9 mouse cellular contexts compared by ENCODE assay signal in the genomic region with DNA sequence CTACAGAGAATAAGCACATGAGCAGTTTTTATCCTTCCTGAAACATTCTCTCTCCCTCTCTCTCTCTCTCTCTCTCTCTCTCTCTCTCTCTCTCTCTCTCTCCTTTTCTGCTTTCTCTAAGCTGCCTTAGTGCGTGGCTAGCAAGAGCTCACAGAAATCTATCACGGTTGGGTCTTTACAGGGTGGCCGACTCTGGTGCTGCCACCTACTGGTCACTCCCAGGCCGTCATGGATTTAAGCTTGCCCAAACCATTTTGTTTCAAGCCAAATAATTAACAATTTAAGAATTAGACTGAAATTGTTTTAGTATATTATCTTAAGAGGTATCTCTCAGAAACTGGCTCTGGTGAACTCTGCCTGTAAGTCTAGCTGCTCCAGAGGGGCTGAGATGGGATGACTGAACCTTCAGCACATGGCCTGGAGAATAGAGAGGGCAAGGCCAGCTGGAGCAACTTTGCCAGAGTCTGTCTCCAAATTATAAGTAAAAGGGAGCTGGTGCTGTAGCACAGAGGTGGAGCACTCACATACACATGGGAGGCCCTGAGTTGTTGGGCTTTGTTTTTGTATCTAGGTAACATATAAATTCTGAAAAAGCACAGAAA. TPM values are rescaled to one million over a fixed set of nuclear protein-coding genes. Genes with fewer than 3 reads are reported as not detected.
A peak's percentile ranks its signal among the peaks of the same experiment; 100 is the strongest.
DNase-seq lines count a peak whose midpoint lies in the region; ATAC-seq and TF ChIP-seq lines count a peak whose summit lies in the region.
"Had no signal": no experiment of that assay in that cellular context is flagged by ENCODE, and none has a peak within 500 bp of the region (broad histone marks: within the 10 kb centered on the region; RNA-seq: fewer than 3 reads in every experiment).

No protein-coding gene starts in this region.

- H3K4me3 ChIP-seq in testis, adult 2 months (ENCODE audit: control insufficient read depth, low read depth, low read length): no peak overlapping the region
- H3K4me3 ChIP-seq in forebrain, embryonic 15.5 days: no peak overlapping the region
- no peak overlapping the region for H3K4me3 ChIP-seq in hindbrain, postnatal 0 days (ENCODE audit: low read length)
- H3K4me3 ChIP-seq in midbrain, embryonic 14.5 days (replicated peaks; ENCODE audit: low read depth, low read length): no peak overlapping the region
- H3K4me3 ChIP-seq in stomach, embryonic 14.5 days (ENCODE audit: low read depth, low read length): no peak overlapping the region
- H3K4me3 ChIP-seq: embryonic facial prominence, embryonic 12.5 days had no signal

- ATAC-seq in forebrain, embryonic 15.5 days (replicated peaks): peak; percentile 88
- ATAC-seq in hindbrain, postnatal 0 days: peak; percentile 76; the same call in 1 of the 2 replicates
- ATAC-seq in midbrain, embryonic 14.5 days (ENCODE audit: low FRiP score, low TSS enrichment): peak; percentile 73; the same call in 1 of the 2 replicates
- ATAC-seq in stomach, embryonic 14.5 days (ENCODE audit: insufficient number of reproducible peaks, insufficient read depth, low FRiP score, low read depth): 0 out of 2 replicates have a peak, but pooled peaks have one; percentile 65

- TF ChIP-seq POLR2A in testis, adult 2 months (IDR thresholded peaks at IDR 0.05; ENCODE audit: control insufficient read depth, low read depth, low read length): no peak

- intact Hi-C loops in left cerebral cortex, postnatal 36 days (cut with DNase I): loop anchor here (10.0 kb wide), 1 partner anchor 416 kb away; no protein-coding TSS in a partner anchor

- H3K4me2 ChIP-seq in forebrain, embryonic 15.5 days (replicated peaks): no peak overlapping the region
- no peak overlapping the region for H3K4me2 ChIP-seq in hindbrain, postnatal 0 days (ENCODE audit: low read depth, low read length)
- H3K4me2 ChIP-seq in midbrain, embryonic 14.5 days (ENCODE audit: low read length): no peak overlapping the region
- H3K4me2 ChIP-seq in stomach, embryonic 14.5 days (replicated peaks; ENCODE audit: low read depth, low read length): no peak overlapping the region
- H3K4me2 ChIP-seq: embryonic facial prominence, embryonic 12.5 days had no signal

- no peaks in the 10 kb centered on the region for H3K27me3 ChIP-seq in testis, adult 2 months (ENCODE audit: control insufficient read depth, insufficient read depth, low read length)
- no peaks in the 10 kb centered on the region for H3K27me3 ChIP-seq in forebrain, embryonic 15.5 days
- no peaks in the 10 kb centered on the region for H3K27me3 ChIP-seq in hindbrain, postnatal 0 days (ENCODE audit: insufficient read depth, low read length)
- H3K27me3 ChIP-seq in midbrain, embryonic 14.5 days (ENCODE audit: control insufficient read depth, insufficient read depth, low read length): no peaks in the 10 kb centered on the region
- no peaks in the 10 kb centered on the region for H3K27me3 ChIP-seq in stomach, embryonic 14.5 days (ENCODE audit: control insufficient read depth, insufficient read depth, low read length)
- H3K27me3 ChIP-seq: embryonic facial prominence, embryonic 12.5 days had no signal

- WGBS in forebrain, embryonic 15.5 days: 2% methylated on average over 4 of the region's 4 CpGs
- 5% methylated on average over 4 of the region's 4 CpGs for WGBS in hindbrain, postnatal 0 days
- 2% methylated on average over 4 of the region's 4 CpGs for WGBS in midbrain, embryonic 14.5 days
- 3% methylated on average over 4 of the region's 4 CpGs for WGBS in stomach, embryonic 14.5 days

- H3K4me1 ChIP-seq in testis, adult 2 months (ENCODE audit: control insufficient read depth, insufficient read depth, low read length): no peaks in the 10 kb centered on the region; the same call in 1 of the 2 replicates
- H3K4me1 ChIP-seq in forebrain, embryonic 15.5 days: no peaks in the 10 kb centered on the region
- H3K4me1 ChIP-seq in hindbrain, postnatal 0 days (ENCODE audit: insufficient read depth, low read length): no peaks in the 10 kb centered on the region
- H3K4me1 ChIP-seq in midbrain, embryonic 14.5 days (ENCODE audit: control insufficient read depth, insufficient read depth, low read length): no peaks in the 10 kb centered on the region
- no peaks in the 10 kb centered on the region for H3K4me1 ChIP-seq in stomach, embryonic 14.5 days (ENCODE audit: control insufficient read depth, insufficient read depth, low read length)
- H3K4me1 ChIP-seq: embryonic facial prominence, embryonic 12.5 days had no signal

- H3K36me3 ChIP-seq in testis, adult 2 months (ENCODE audit: control insufficient read depth, insufficient read depth, low read length): no peaks in the 10 kb centered on the region
- H3K36me3 ChIP-seq in forebrain, embryonic 15.5 days: no peaks in the 10 kb centered on the region
- no peaks in the 10 kb centered on the region for H3K36me3 ChIP-seq in hindbrain, postnatal 0 days (ENCODE audit: insufficient read depth, low read length)
- no peaks in the 10 kb centered on the region for H3K36me3 ChIP-seq in midbrain, embryonic 14.5 days (ENCODE audit: control insufficient read depth, insufficient read depth, low read length)
- H3K36me3 ChIP-seq in stomach, embryonic 14.5 days (ENCODE audit: control insufficient read depth, insufficient read depth, low read length): no peaks in the 10 kb centered on the region
- H3K36me3 ChIP-seq: embryonic facial prominence, embryonic 12.5 days had no signal

- H3K9me3 ChIP-seq in forebrain, embryonic 15.5 days: no peaks in the 10 kb centered on the region
- no peaks in the 10 kb centered on the region for H3K9me3 ChIP-seq in hindbrain, postnatal 0 days (ENCODE audit: low read length)
- H3K9me3 ChIP-seq in midbrain, embryonic 14.5 days (ENCODE audit: control insufficient read depth, low read length): no peaks in the 10 kb centered on the region
- H3K9me3 ChIP-seq in stomach, embryonic 14.5 days (ENCODE audit: control insufficient read depth, low read depth, low read length): no peaks in the 10 kb centered on the region
- H3K9me3 ChIP-seq: embryonic facial prominence, embryonic 12.5 days had no signal

- no peak overlapping the region for H3K27ac ChIP-seq in testis, adult 2 months (ENCODE audit: control insufficient read depth, insufficient read depth, low read depth, low read length)
- H3K27ac ChIP-seq in forebrain, embryonic 15.5 days (replicated peaks): no peak overlapping the region
- no peak overlapping the region for H3K27ac ChIP-seq in hindbrain, postnatal 0 days
- H3K27ac ChIP-seq in midbrain, embryonic 14.5 days (replicated peaks; ENCODE audit: low read depth, low read length): no peak overlapping the region
- H3K27ac ChIP-seq in stomach, embryonic 14.5 days (ENCODE audit: low read length): no peak overlapping the region
- H3K27ac ChIP-seq: embryonic facial prominence, embryonic 12.5 days had no signal

- H3K9ac ChIP-seq in forebrain, embryonic 15.5 days (replicated peaks): no peak overlapping the region
- no peak overlapping the region for H3K9ac ChIP-seq in hindbrain, postnatal 0 days (replicated peaks; ENCODE audit: low read length)
- no peak overlapping the region for H3K9ac ChIP-seq in midbrain, embryonic 14.5 days (replicated peaks; ENCODE audit: low read length)
- H3K9ac ChIP-seq in stomach, embryonic 14.5 days (replicated peaks; ENCODE audit: low read depth, low read length): no peak overlapping the region
- H3K9ac ChIP-seq: embryonic facial prominence, embryonic 12.5 days had no signal

- no peak for DNase-seq in testis, postnatal 14 days (ENCODE audit: low spot score)
- DNase-seq in c-Kit-positive CD71-positive TER-119-positive erythroid progenitor cells, embryonic 14.5 days (ENCODE audit: low spot score): peak; percentile 6
- peak; percentile 78 for DNase-seq in hindbrain, postnatal 0 days (ENCODE audit: low spot score)
- DNase-seq in left cerebral cortex, postnatal 36 days (ENCODE audit: low spot score in 2 of 2): peak; percentile 29 to 45
- DNase-seq in midbrain, embryonic 14.5 days: peak; percentile 83

- peak; percentile 62; the same call in 1 of the 2 replicates for TF ChIP-seq CTCF in testis, adult 2 months (IDR thresholded peaks at IDR 0.05; ENCODE audit: control insufficient read depth, insufficient read depth, insufficient replicate concordance, low read depth, low read length)
- peak; percentile 77 for TF ChIP-seq CTCF in hindbrain, postnatal 0 days (IDR thresholded peaks at IDR 0.05; ENCODE audit: low read depth)

RNA-seq across cellular contexts. Expression of gene Pthlh, which starts 23.7 kb away (rescaled TPM):
- 0.07 and 0.22 TPM in 2 replicates for polyA plus RNA-seq in testis, adult 2 months (2012; rRNA removed)
- 0.89 and 1.2 TPM in 2 replicates for polyA plus RNA-seq in forebrain, embryonic 15.5 days (2015; fragmentation: Nextera tagmentation; extraction: Ambion mirVana)
- total RNA-seq in hindbrain, postnatal 0 days (2014; rRNA removed): 3.2 and 6.1 TPM in 2 replicates
- polyA plus RNA-seq in hindbrain, postnatal 0 days (2015; fragmentation: Nextera tagmentation; extraction: Ambion mirVana): 4.5 and 4.8 TPM in 2 replicates
- total RNA-seq in left cerebral cortex, postnatal 36 days (2021): 1 to 10 TPM; 4.9 TPM
- 0.30 and 0.58 TPM in 2 replicates for polyA plus RNA-seq in midbrain, embryonic 14.5 days (2014; fragmentation: Nextera tagmentation; extraction: Ambion mirVana)
- polyA plus RNA-seq in stomach, embryonic 14.5 days (2014; fragmentation: Nextera tagmentation; extraction: Ambion mirVana): 3.0 and 4.0 TPM in 2 replicates
